Mouse (Mus musculus): ENCODE results near the gene Pramel1. TPM values are rescaled to one million over a fixed set of nuclear protein-coding genes. Genes with fewer than 3 reads are reported as not detected.

The Pramel1 gene
- polyA plus RNA-seq (2014; fragmentation: Illumina TruSeq; extraction: RNeasy Lipid Tissue Mini Kit (QIAGEN cat#74804)): 0.20 TPM

DNA sequence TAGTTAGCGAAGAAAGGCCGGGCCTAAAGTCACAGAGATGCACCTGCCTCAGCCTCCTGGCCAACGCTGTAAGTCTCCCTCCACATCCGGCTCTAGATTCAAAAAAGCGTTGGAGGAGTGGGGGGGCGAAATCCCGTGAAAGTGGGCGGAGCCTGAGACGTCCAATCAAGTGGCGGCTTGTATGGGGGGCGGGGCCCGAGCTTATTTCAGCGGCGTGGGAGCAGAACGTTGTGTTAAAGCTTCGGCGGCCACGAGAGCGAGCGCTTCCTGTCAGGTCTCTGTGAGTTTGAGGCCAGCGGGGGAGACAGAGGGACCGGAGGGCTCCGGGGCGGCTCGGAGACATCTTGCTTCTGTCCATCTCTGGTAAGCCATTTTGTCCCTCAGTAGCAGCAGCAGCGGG lies at the start of gene Pramel1:
Gene Pramel1 (plus strand): TSS at position 248 of the 400 bp plus-strand sequence.

DNA sequence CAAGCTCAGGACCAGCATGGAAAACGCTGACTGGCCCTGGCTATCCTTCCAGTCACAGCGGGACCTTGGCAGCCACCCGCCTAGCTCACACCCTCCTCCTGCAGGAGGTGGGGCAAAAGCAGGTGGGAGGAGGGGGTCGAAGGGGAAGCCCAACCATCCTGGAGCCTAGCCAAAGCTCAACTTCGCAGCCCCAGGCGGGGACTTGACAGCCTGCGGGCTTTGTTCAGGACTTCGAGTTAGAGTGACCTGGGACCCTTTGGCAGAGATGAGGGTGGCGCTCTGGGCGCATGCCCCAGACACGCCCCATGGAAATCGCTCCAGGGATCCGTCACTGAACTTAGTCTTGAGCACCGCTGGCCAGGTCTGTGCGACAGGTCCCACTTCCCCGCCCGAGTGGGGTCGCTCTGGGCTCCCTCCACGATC lies 44.7 kb upstream of the Pramel1 start, which contains the start of gene Lrrc38:
Gene Lrrc38 (plus strand): TSS at position 274 of the 423 bp plus-strand sequence.

DNA sequence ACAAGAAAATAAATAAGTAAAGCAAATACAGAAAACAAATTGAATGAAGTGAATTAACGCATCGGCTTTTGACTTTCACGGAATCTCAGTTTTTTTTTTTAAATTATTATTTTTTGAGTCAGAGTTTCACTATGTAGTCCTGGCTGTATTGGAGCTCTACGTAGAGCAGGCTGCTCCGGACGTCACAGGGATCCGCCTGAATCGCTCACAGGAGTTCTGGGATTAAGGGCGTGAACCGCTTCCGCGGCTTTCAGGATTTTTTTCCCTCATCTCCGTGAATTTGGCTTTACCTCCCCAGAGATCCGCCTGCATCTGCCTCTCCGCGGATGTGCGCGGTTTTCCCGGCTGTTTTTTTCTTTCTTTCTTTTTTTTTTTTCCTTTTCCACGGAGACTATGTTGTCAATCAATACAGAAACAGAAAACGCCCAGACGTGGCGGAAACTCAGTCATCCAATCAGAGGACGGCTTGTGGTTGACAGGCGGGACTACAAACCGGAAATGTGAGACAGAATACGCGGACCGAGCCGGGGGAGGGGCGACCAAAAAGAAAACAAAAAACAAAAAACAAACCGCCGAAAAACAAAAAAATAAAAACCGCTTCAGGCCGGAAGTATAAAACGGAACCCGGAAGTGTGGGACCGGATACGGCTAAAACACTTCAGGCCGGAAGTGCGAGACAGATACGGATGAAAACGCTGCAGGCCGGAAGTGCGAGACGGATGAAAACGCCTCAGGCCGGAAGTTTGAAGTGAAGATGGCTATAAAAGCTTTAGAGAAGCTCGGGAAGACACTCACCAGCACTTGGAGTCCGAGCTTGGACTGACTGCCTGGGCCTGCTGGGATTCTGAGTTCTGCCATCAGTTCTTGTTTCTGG lies 18.2 kb downstream of the Pramel1 start, which contains the start of gene Pramef8:
Gene Pramef8 (plus strand): TSS at position 208 of the 874 bp plus-strand sequence.

Other genes with a start within 250 kb of the Pramel1 start
- 20.3 TPM for gene Prdm2, start 181.4 kb upstream of the Pramel1 start, polyA plus RNA-seq (2014; fragmentation: Illumina TruSeq; extraction: RNeasy Lipid Tissue Mini Kit (QIAGEN cat#74804))
- gene Pdpn, start 94.9 kb upstream of the Pramel1 start, polyA plus RNA-seq (2014; fragmentation: Illumina TruSeq; extraction: RNeasy Lipid Tissue Mini Kit (QIAGEN cat#74804)): 60.1 TPM
- not detected for gene Lrrc38, start 44.7 kb upstream of the Pramel1 start, polyA plus RNA-seq (2014; fragmentation: Illumina TruSeq; extraction: RNeasy Lipid Tissue Mini Kit (QIAGEN cat#74804))
- gene Pramef8, start 18.0 kb downstream of the Pramel1 start, polyA plus RNA-seq (2014; fragmentation: Illumina TruSeq; extraction: RNeasy Lipid Tissue Mini Kit (QIAGEN cat#74804)): 19.9 TPM
- gene Oog4, start 55.9 kb downstream of the Pramel1 start, polyA plus RNA-seq (2014; fragmentation: Illumina TruSeq; extraction: RNeasy Lipid Tissue Mini Kit (QIAGEN cat#74804)): 38.5 TPM
- not detected for gene Gm13043, start 116.9 kb downstream of the Pramel1 start, polyA plus RNA-seq (2014; fragmentation: Illumina TruSeq; extraction: RNeasy Lipid Tissue Mini Kit (QIAGEN cat#74804))
- not detected for gene Gm13040, start 141.5 kb downstream of the Pramel1 start, polyA plus RNA-seq (2014; fragmentation: Illumina TruSeq; extraction: RNeasy Lipid Tissue Mini Kit (QIAGEN cat#74804))
- not detected for gene BC080695, start 157.3 kb downstream of the Pramel1 start, polyA plus RNA-seq (2014; fragmentation: Illumina TruSeq; extraction: RNeasy Lipid Tissue Mini Kit (QIAGEN cat#74804))
- not detected for gene Gm13057, start 157.3 kb downstream of the Pramel1 start, polyA plus RNA-seq (2014; fragmentation: Illumina TruSeq; extraction: RNeasy Lipid Tissue Mini Kit (QIAGEN cat#74804))
- gene Gm13083, start 220.6 kb downstream of the Pramel1 start, polyA plus RNA-seq (2014; fragmentation: Illumina TruSeq; extraction: RNeasy Lipid Tissue Mini Kit (QIAGEN cat#74804)): not detected